Mouse (Mus musculus) forebrain, embryonic 14.5 days (tissue): Measurements from ENCODE around the gene Emd. TPM values are rescaled to one million over a fixed set of nuclear protein-coding genes. Genes with fewer than 3 reads are reported as not detected.
A peak's percentile ranks its signal among the peaks of the same experiment; 100 is the strongest.

Source experiments
- ATAC-seq: fragments of 200-750 bp; cut with Nextera tagmentation; 2 replicates; pipeline ENCODE4 v1.8.0; 2017; ENCODE audit warnings: mild to moderate bottlenecking, moderate library complexity
- DNase-seq: peaks from one replicate; pipeline ENCODE4 v3.0.0-alpha.2; 2015; ENCODE audit warnings: low spot score
- H3K27ac ChIP-seq: fragments of 300-500 bp; sonication (generic); 2 replicates; pipeline ENCODE4 v1.5.1; 2014; ENCODE audit warnings: low read depth, mild to moderate bottlenecking, control low read depth, low read length, moderate library complexity
- H3K27me3 ChIP-seq: fragments of 300-500 bp; sonication (generic); replicated peaks from 2 replicates; pipeline ENCODE4 v1.6.1; 2014; ENCODE audit warnings: low read length, control low read depth, mixed read lengths; ENCODE audit not compliant: control insufficient read depth, insufficient read depth
- H3K36me3 ChIP-seq: fragments of 300-500 bp; sonication (generic); 2 replicates; pipeline ENCODE4 v1.6.1; 2014; ENCODE audit warnings: low read length, control low read depth; ENCODE audit not compliant: control insufficient read depth, insufficient read depth
- H3K4me1 ChIP-seq: fragments of 300-500 bp; sonication (generic); 2 replicates; pipeline ENCODE4 v1.6.1; 2014; ENCODE audit warnings: antibody characterized with exemption, low read length, control low read depth; ENCODE audit not compliant: control insufficient read depth, insufficient read depth
- H3K4me2 ChIP-seq: fragments of 300-500 bp; sonication (generic); 2 replicates; pipeline ENCODE4 v1.6.1; 2014; ENCODE audit warnings: mild to moderate bottlenecking, control low read depth, low read length
- H3K4me3 ChIP-seq: fragments of 300-500 bp; sonication (generic); 2 replicates; pipeline ENCODE4 v1.5.1; 2014; ENCODE audit warnings: low read depth, low read length, control low read depth
- H3K9ac ChIP-seq: fragments of 300-500 bp; sonication (generic); 2 replicates; pipeline ENCODE4 v1.6.1; 2014; ENCODE audit warnings: mild to moderate bottlenecking, low read length, control low read depth, moderate library complexity
- H3K9me3 ChIP-seq: fragments of 300-500 bp; sonication (generic); replicated peaks from 2 replicates; pipeline ENCODE4 v1.6.1; 2016; ENCODE audit warnings: low read length, control low read depth, mixed read lengths; ENCODE audit not compliant: control insufficient read depth
- WGBS: fragments of 180-500 bp; shearing (Covaris S2); extraction: QIAGEN DNeasy Blood & Tissue Kit; methylation state at CpG from one replicate; pipeline ENCODE4 v1.1.7; 2014; 5-methylcytosine and 5-hydroxymethylcytosine counted together
- polyA plus RNA-seq: library from polyadenylated mRNA; unstranded; fragments of >200 nt; fragmentation: Nextera tagmentation; extraction: Ambion mirVana; gene quantifications from 2 replicates; pipeline ENCODE4 v1.2.1, GENCODE M21; 2014

Gene Emd
- polyA plus RNA-seq, 1 experiment from 2014 or later: 37.9 TPM

DNA sequence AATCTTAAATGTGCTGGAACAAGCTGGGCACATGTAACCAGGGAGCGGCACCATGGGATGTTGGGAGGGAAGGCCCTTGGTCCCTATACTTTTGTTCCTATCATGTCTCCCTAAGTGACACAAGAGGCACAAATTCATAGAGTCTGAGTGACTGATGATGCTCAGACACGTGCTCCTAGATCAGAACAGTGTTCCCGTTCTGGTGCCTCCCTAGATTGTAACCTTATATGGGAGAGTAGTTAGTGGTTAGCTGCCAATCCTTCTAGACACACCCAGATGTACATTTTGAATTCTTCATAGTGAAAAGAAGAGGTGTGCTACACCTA lies 15.2 kb downstream of the Emd start:
- DNase-seq (no peak), ATAC-seq (peak; percentile 30; the same call in 1 of the 2 replicates)
- no peaks in the 10 kb centered on the region for H3K9me3 ChIP-seq
- H3K4me2 ChIP-seq: peak overlapping the region; percentile 57
- peaks cover 8% of the 10 kb centered on the region; the same call in 1 of the 2 replicates for H3K36me3 ChIP-seq
- peak overlapping the region; percentile 50 for H3K4me3 ChIP-seq
- no peaks in the 10 kb centered on the region for H3K27me3 ChIP-seq
- H3K9ac ChIP-seq: peak overlapping the region; percentile 64
- WGBS: 43% methylated on average over 3 of the region's 3 CpGs
- no peaks in the 10 kb centered on the region for H3K4me1 ChIP-seq
- H3K27ac ChIP-seq: peak overlapping the region; percentile 94

DNA sequence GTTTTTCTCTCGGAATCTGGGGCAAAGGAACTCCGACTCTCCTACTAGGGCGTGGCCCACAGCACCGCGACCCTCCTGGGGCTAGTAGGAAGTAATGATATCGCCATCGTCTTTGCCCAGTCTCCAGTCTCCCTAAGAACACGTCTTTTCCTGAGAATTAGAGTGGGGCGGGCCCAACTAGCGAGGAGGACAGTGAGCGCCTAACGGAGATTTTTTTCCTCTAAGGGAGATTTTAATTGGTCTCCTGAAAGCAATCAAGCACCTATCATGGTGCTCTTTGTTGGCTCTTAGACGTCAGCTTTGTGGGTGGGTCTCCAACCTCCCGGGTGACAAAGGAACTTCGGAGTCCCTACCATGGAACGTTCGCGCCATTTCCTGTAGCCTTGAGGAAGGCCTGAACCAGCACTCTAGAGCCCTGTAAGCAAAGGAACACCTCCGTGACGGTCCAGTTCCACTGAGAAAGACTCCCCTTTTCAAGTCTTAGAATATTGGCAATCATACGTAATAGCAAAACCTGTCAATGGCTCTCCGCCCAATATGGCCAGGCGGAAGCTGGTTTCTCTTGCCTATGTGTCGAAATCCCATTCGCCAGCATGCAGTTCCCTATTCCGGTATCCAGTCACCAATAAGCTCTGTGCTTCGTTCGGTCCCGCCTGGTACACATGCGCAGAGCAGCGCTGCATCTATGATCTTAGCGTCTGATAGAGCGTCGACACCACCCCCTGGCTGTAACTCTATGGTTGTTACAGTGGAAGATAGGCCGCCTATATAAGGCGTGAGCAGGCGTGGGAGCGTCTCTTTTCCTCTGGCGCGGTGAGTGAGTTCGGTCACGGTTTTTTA lies 15.8 kb downstream of the Emd start, which contains the start of gene Rpl10:
Rpl10 (plus strand) TSS at position 751 of the 840 bp plus-strand sequence.
- WGBS: 33% methylated on average over 42 of the region's 42 CpGs
- ATAC-seq: peak; percentile 96

DNA sequence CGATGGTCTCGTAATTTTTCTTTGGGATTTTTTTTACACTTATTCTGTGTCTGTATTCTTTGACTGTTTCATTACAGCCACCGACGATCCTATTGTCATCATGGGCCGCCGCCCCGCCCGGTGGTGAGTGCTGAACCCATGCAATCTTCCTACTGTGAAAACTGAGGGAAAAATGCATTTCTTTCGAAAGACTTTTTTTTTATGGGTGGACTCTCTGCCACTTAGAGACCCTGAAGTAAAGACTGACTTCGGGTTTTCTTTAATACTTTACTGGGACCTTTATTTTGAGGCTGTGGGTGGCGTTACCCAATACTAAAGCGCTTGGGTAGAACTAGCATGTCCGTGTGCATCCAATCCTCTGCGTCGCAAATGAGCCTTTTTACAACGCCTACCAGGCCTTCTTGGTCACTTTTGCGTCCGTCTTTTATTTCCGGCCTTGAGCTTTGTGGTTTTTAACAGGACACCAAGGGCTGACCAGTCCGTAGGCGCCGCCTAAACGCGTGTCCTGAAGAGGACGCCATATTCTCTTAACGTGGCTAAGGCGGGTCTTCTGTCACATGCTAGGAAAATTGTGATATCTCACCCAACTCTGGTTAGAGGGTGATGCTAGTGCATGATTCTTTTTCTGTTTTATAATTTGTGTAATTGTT lies 16.5 kb downstream of the Emd start:
- Histone ChIP-seq H3K27ac (no peak overlapping the region), H3K36me3 (peaks cover 8% of the 10 kb centered on the region; the same call in 1 of the 2 replicates), H3K9ac (peak overlapping the region; percentile 74), H3K4me2 (peak overlapping the region; percentile 63), H3K27me3 (no peaks in the 10 kb centered on the region), H3K4me3 (peak overlapping the region; percentile 50), H3K9me3 (no peaks in the 10 kb centered on the region), H3K4me1 (no peaks in the 10 kb centered on the region)
- ATAC-seq (0 out of 2 replicates have a peak, but pooled peaks have one; percentile 1), DNase-seq (peak; percentile 21)
- 37% methylated on average over 27 of the region's 27 CpGs for WGBS

More for the DNA sequence above, 15.8 kb downstream of the Emd start, which contains the start of gene Rpl10:
- H3K4me3 ChIP-seq: peak within 1 kb of the TSS; percentile 50
- H3K4me1 ChIP-seq: no peaks in the 10 kb centered on the region
- peak; percentile 98 for DNase-seq
- H3K36me3 ChIP-seq: peaks cover 8% of the 10 kb centered on the region; the same call in 1 of the 2 replicates
- no peaks in the 10 kb centered on the region for H3K27me3 ChIP-seq
- H3K4me2 ChIP-seq: peak within 1 kb of the TSS; percentile 63
- H3K27ac ChIP-seq: peak within 1 kb of the TSS; percentile 94
- no peaks in the 10 kb centered on the region for H3K9me3 ChIP-seq
- H3K9ac ChIP-seq: peak within 1 kb of the TSS; percentile 74

GRCm38 (mm10) chrX:74273422-74274322 lies 19.2 kb downstream of the Emd start:
- ATAC-seq (no peak), DNase-seq (no peak)
- Histone ChIP-seq H3K4me1 (no peaks in the 10 kb centered on the region), H3K27ac (no peak overlapping the region), H3K27me3 (no peaks in the 10 kb centered on the region), H3K9me3 (no peaks in the 10 kb centered on the region), H3K9ac (no peak overlapping the region), H3K4me2 (no peak overlapping the region), H3K4me3 (no peak overlapping the region), H3K36me3 (peaks cover 8% of the 10 kb centered on the region; the same call in 1 of the 2 replicates)
- 36% methylated on average over 10 of the region's 10 CpGs for WGBS

- WGBS: 73% methylated on average over 8 of the region's 8 CpGs
- no peak for DNase-seq
These were observed 23.4 kb downstream of the Emd start for GRCm38 (mm10) chrX:74277916-74278315.

GRCm38 (mm10) chrX:74281041-74281731 lies 26.7 kb downstream of the Emd start:
- no peaks in the 10 kb centered on the region for H3K36me3 ChIP-seq
- DNase-seq: no peak
- ATAC-seq: no peak
- H3K9me3 ChIP-seq: no peaks in the 10 kb centered on the region
- H3K27me3 ChIP-seq: no peaks in the 10 kb centered on the region
- WGBS: 21% methylated on average over 14 of the region's 14 CpGs
- H3K9ac ChIP-seq: peak overlapping the region; percentile 75
- H3K4me1 ChIP-seq: peaks cover 4% of the 10 kb centered on the region; the same call in 1 of the 2 replicates
- H3K27ac ChIP-seq: no peak overlapping the region
- peak overlapping the region; percentile 70 for H3K4me2 ChIP-seq
- H3K4me3 ChIP-seq: peak overlapping the region; percentile 49

More at GRCm38 (mm10) chrX:74277916-74278315, 23.4 kb downstream of the Emd start:
- no peaks in the 10 kb centered on the region for H3K4me1 ChIP-seq
- no peak overlapping the region for H3K9ac ChIP-seq
- no peaks in the 10 kb centered on the region for H3K9me3 ChIP-seq
- no peaks in the 10 kb centered on the region for H3K27me3 ChIP-seq
- H3K4me3 ChIP-seq: no peak overlapping the region
- H3K36me3 ChIP-seq: peaks cover 5% of the 10 kb centered on the region; the same call in 1 of the 2 replicates
- no peak for ATAC-seq
- H3K27ac ChIP-seq: no peak overlapping the region
- no peak overlapping the region for H3K4me2 ChIP-seq

DNA sequence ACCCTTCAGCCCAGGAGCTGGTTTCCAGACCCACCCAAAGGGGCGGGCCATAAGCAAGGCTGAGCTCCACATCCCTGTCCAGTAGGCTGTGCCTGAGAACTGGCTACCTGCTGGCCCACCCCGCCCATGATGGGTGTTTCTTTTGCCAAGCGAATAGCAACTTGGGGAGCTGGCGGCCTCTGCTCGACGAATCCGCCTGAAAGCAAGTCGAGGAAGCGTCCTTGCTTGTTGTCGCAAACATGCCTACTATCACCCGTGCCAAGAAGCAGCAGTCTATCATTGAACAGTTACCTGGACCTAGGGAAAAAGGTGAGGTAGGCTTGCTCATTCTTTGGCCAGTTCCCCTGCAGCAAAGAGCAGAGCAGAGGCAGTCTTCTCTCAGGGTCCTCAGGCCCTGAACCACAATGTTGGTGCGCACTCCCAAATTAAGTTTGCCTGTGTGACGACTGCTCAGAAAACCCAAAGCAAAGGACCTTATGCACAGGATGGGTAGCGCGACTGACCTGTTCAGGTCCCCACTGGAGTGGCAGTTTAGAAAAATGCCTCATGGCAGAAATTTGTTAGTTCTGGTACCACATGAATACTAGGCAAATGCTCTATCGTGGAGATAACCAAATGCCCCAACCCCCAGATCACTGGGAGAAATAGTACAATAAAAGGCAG lies 27.4 kb downstream of the Emd start, which contains the start of the genes Taz and Dnase1l1:
Taz (plus strand) TSS at position 181 of the 663 bp plus-strand sequence.
Dnase1l1 (minus strand) TSS at position 606 of the 663 bp plus-strand sequence.
- peak within 1 kb of the TSS; percentile 49 for H3K4me3 ChIP-seq
- no peaks in the 10 kb centered on the region for H3K27me3 ChIP-seq
- H3K4me2 ChIP-seq: peak within 1 kb of the TSS; percentile 70
- peaks cover 4% of the 10 kb centered on the region; the same call in 1 of the 2 replicates for H3K4me1 ChIP-seq
- peak; percentile 50 for DNase-seq
- H3K27ac ChIP-seq: peak within 1 kb of the TSS; percentile 83
- H3K9ac ChIP-seq: peak within 1 kb of the TSS; percentile 75
- ATAC-seq: peak; percentile 53
- H3K36me3 ChIP-seq: no peaks in the 10 kb centered on the region
- WGBS: 35% methylated on average over 16 of the region's 16 CpGs
- H3K9me3 ChIP-seq: no peaks in the 10 kb centered on the region
